Comparison of ENCODE assay signal across 16 mouse cellular contexts in genomic region chr9:111476479-111477016, GRCm38 (mm10). TPM values are rescaled to one million over a fixed set of nuclear protein-coding genes. Genes with fewer than 3 reads are reported as not detected.
"Had no signal": no experiment of that assay in that cellular context is flagged by ENCODE, and none has a peak within 500 bp of the region (broad histone marks: within the 10 kb centered on the region; RNA-seq: fewer than 3 reads in every experiment).

No protein-coding gene starts in this region.

- H3K9ac ChIP-seq: limb, embryonic 13.5 days; liver, embryonic 14.5 days; neural tube, embryonic 12.5 days; stomach, embryonic 15.5 days had no signal

- H3K27ac ChIP-seq: kidney, postnatal 0 days; limb, embryonic 13.5 days; liver, embryonic 14.5 days; neural tube, embryonic 12.5 days; stomach, embryonic 15.5 days had no signal

- H3K27me3 ChIP-seq: limb, embryonic 13.5 days; neural tube, embryonic 12.5 days; stomach, embryonic 15.5 days had no signal

- H3K9me3 ChIP-seq: limb, embryonic 13.5 days; neural tube, embryonic 12.5 days; stomach, embryonic 15.5 days had no signal

- H3K4me3 ChIP-seq: limb, embryonic 13.5 days; neural tube, embryonic 12.5 days; stomach, embryonic 15.5 days had no signal

- DNase-seq: kidney, adult 9 months; kidney, postnatal 36 days; layer of hippocampus, adult 9-11 months; layer of hippocampus, postnatal 36 days; left cerebral cortex, postnatal 4 days; lung, adult 18-20 months; right cerebral cortex, postnatal 14 days; thymus, adult 2 months; thymus, postnatal 25 days had no signal

- H3K4me1 ChIP-seq: stomach, embryonic 15.5 days had no signal

- H3K36me3 ChIP-seq: limb, embryonic 13.5 days; neural tube, embryonic 12.5 days; stomach, embryonic 15.5 days had no signal

- H3K4me2 ChIP-seq: limb, embryonic 13.5 days; neural tube, embryonic 12.5 days; stomach, embryonic 15.5 days had no signal

RNA-seq across cellular contexts. Expression of gene Dclk3, which starts 37.7 kb away (rescaled TPM):
- total RNA-seq: megakaryocyte-erythroid progenitor cell, adult 5-6 weeks; monocyte, adult 5-6 weeks had no signal
